Mouse (Mus musculus) small intestine, adult 2 months (tissue): ENCODE measurements around the gene Sp2.

Source experiments
- CTCF ChIP-seq: fragments of 200-500 bp; IDR thresholded peaks from 2 replicates; pipeline ENCODE4 v1.5.1; 2012; ENCODE audit warnings: low read depth, mild to moderate bottlenecking, control low read depth, inconsistent platforms, low read length, moderate library complexity, mixed read lengths; ENCODE audit not compliant: insufficient replicate concordance, insufficient read length; ENCODE audit errors: extremely low read depth
- POLR2A ChIP-seq: fragments of 200-500 bp; IDR thresholded peaks from 2 replicates; pipeline ENCODE4 v1.6.1; 2012; ENCODE audit warnings: low read depth, mild to moderate bottlenecking, control low read depth, inconsistent platforms, low read length, moderate library complexity

- TF ChIP-seq CTCF (no peak), POLR2A (no peak)
Observed at GRCm38 (mm10) chr11:97032499-97032898, 49.7 kb upstream of the Sp2 start.
